Comparison of ENCODE assay signal across 13 mouse cellular contexts in genomic region chr3:115692384-115692783, GRCm38 (mm10). TPM values are rescaled to one million over a fixed set of nuclear protein-coding genes. Genes with fewer than 3 reads are reported as not detected.
DNase-seq lines count a peak whose midpoint lies in the region; ATAC-seq and TF ChIP-seq lines count a peak whose summit lies in the region.
"Had no signal": no experiment of that assay in that cellular context is flagged by ENCODE, and none has a peak within 500 bp of the region (broad histone marks: within the 10 kb centered on the region; RNA-seq: fewer than 3 reads in every experiment).

No protein-coding gene starts in this region.

- no peak overlapping the region for H3K4me3 ChIP-seq in lung, postnatal 0 days (ENCODE audit: low read depth, low read length)
- no peak overlapping the region for H3K4me3 ChIP-seq in bone marrow, adult 2 months (replicated peaks; ENCODE audit: control insufficient read depth, low read depth, low read length)
- no peak overlapping the region for H3K4me3 ChIP-seq in liver, embryonic 15.5 days (replicated peaks)
- no peak overlapping the region for H3K4me3 ChIP-seq in small intestine, adult 2 months (ENCODE audit: low read depth, low read length)
- no peak overlapping the region for H3K4me3 ChIP-seq in midbrain, embryonic 16.5 days (ENCODE audit: low read depth, low read length)
- H3K4me3 ChIP-seq in forebrain, embryonic 16.5 days (replicated peaks; ENCODE audit: low read length): no peak overlapping the region
- H3K4me3 ChIP-seq: erythroblast, embryonic 14.5 days had no signal

- TF ChIP-seq EP300 in lung, postnatal 0 days (IDR thresholded peaks at IDR 0.05): no peak

- H3K36me3 ChIP-seq in lung, postnatal 0 days (ENCODE audit: insufficient read depth, low read length): no peaks in the 10 kb centered on the region
- H3K36me3 ChIP-seq in liver, embryonic 15.5 days (replicated peaks): no peaks in the 10 kb centered on the region
- no peaks in the 10 kb centered on the region for H3K36me3 ChIP-seq in small intestine, adult 2 months (ENCODE audit: control insufficient read depth, insufficient read depth, low read length)
- no peaks in the 10 kb centered on the region for H3K36me3 ChIP-seq in midbrain, embryonic 16.5 days (ENCODE audit: control insufficient read depth, insufficient read depth, low read length)
- no peaks in the 10 kb centered on the region for H3K36me3 ChIP-seq in forebrain, embryonic 16.5 days (ENCODE audit: control insufficient read depth, insufficient read depth)

- 66% methylated on average over 5 of the region's 5 CpGs for WGBS in lung, postnatal 0 days
- 20% methylated on average over 5 of the region's 5 CpGs for WGBS in bone marrow, adult 2 months
- 39% methylated on average over 5 of the region's 5 CpGs for WGBS in liver, embryonic 15.5 days (ENCODE audit: insufficient replicate concordance)
- 79% methylated on average over 5 of the region's 5 CpGs for WGBS in small intestine, adult 2 months
- 91% methylated on average over 5 of the region's 5 CpGs for WGBS in midbrain, embryonic 16.5 days
- 86% methylated on average over 5 of the region's 5 CpGs for WGBS in forebrain, embryonic 16.5 days

- TF ChIP-seq POLR2A in bone marrow, adult 2 months (IDR thresholded peaks at IDR 0.05; ENCODE audit: borderline replicate concordance, control insufficient read depth, low read depth, low read length): no peak
- TF ChIP-seq POLR2A in small intestine, adult 2 months (IDR thresholded peaks at IDR 0.05; ENCODE audit: low read depth, low read length): no peak

- no peaks in the 10 kb centered on the region for H3K27me3 ChIP-seq in lung, postnatal 0 days (replicated peaks; ENCODE audit: insufficient read depth, low read length)
- no peaks in the 10 kb centered on the region for H3K27me3 ChIP-seq in liver, embryonic 15.5 days
- no peaks in the 10 kb centered on the region for H3K27me3 ChIP-seq in small intestine, adult 2 months (ENCODE audit: control insufficient read depth, insufficient read depth, low read length)
- no peaks in the 10 kb centered on the region for H3K27me3 ChIP-seq in midbrain, embryonic 16.5 days (ENCODE audit: control insufficient read depth, insufficient read depth, low read depth, low read length)
- no peaks in the 10 kb centered on the region for H3K27me3 ChIP-seq in forebrain, embryonic 16.5 days (replicated peaks; ENCODE audit: control insufficient read depth, insufficient read depth, low read length)

- no peak for TF ChIP-seq CTCF in lung, postnatal 0 days (IDR thresholded peaks at IDR 0.05)
- no peak for TF ChIP-seq CTCF in bone marrow, adult 2 months (IDR thresholded peaks at IDR 0.05; ENCODE audit: control insufficient read depth, insufficient read depth, low read length)
- TF ChIP-seq CTCF in small intestine, adult 2 months (IDR thresholded peaks at IDR 0.05; ENCODE audit: extremely low read depth, insufficient read length, insufficient replicate concordance, low read depth, low read length): no peak

- DNase-seq in lung, postnatal 0 days (ENCODE audit: low spot score): no peak
- DNase-seq in lung, postnatal 25 days (ENCODE audit: low spot score): no peak
- DNase-seq: embryo, embryonic 11 days; heart, postnatal 4 days; thymus, adult 2 months had no signal

- no peak overlapping the region for H3K9ac ChIP-seq in lung, postnatal 0 days (replicated peaks; ENCODE audit: low read depth)
- no peak overlapping the region for H3K9ac ChIP-seq in liver, embryonic 15.5 days
- no peak overlapping the region for H3K9ac ChIP-seq in midbrain, embryonic 16.5 days (ENCODE audit: low read depth, low read length)
- no peak overlapping the region for H3K9ac ChIP-seq in forebrain, embryonic 16.5 days (replicated peaks; ENCODE audit: low read depth, low read length)
- H3K9ac ChIP-seq: lung, embryonic 14.5 days had no signal

- H3K4me2 ChIP-seq in lung, postnatal 0 days (replicated peaks; ENCODE audit: low read depth, low read length): no peak overlapping the region
- no peak overlapping the region for H3K4me2 ChIP-seq in liver, embryonic 15.5 days
- H3K4me2 ChIP-seq in midbrain, embryonic 16.5 days (ENCODE audit: low read length): no peak overlapping the region
- no peak overlapping the region for H3K4me2 ChIP-seq in forebrain, embryonic 16.5 days (ENCODE audit: low read length)
- H3K4me2 ChIP-seq: lung, embryonic 14.5 days had no signal

- H3K4me1 ChIP-seq in lung, postnatal 0 days (ENCODE audit: insufficient read depth, low read depth, low read length): no peaks in the 10 kb centered on the region
- peaks cover 11% of the 10 kb centered on the region; the same call in 1 of the 2 replicates for H3K4me1 ChIP-seq in bone marrow, adult 2 months (ENCODE audit: control insufficient read depth, insufficient read depth, low read length)
- peaks cover 12% of the 10 kb centered on the region for H3K4me1 ChIP-seq in liver, embryonic 15.5 days (replicated peaks)
- no peaks in the 10 kb centered on the region for H3K4me1 ChIP-seq in small intestine, adult 2 months (ENCODE audit: control insufficient read depth, insufficient read depth, insufficient read length, low read length)
- H3K4me1 ChIP-seq in midbrain, embryonic 16.5 days (ENCODE audit: control insufficient read depth, insufficient read depth, low read length): no peaks in the 10 kb centered on the region
- H3K4me1 ChIP-seq in forebrain, embryonic 16.5 days (replicated peaks; ENCODE audit: control insufficient read depth, insufficient read depth, low read length): peaks cover 2% of the 10 kb centered on the region; the same call in 1 of the 2 replicates

- H3K27ac ChIP-seq in lung, postnatal 0 days (ENCODE audit: low read length): peak overlapping the region; percentile 74
- H3K27ac ChIP-seq in bone marrow, adult 2 months (ENCODE audit: control insufficient read depth, insufficient read depth, low read depth, low read length, poor library complexity): peak overlapping the region; percentile 3; the same call in 1 of the 2 replicates
- H3K27ac ChIP-seq in liver, embryonic 15.5 days (replicated peaks): no peak overlapping the region
- H3K27ac ChIP-seq in small intestine, adult 2 months (ENCODE audit: insufficient read depth, low read depth, low read length): 0 out of 2 replicates have a peak overlapping the region, but pooled peaks have one; percentile 15
- no peak overlapping the region for H3K27ac ChIP-seq in midbrain, embryonic 16.5 days (ENCODE audit: low read length)
- H3K27ac ChIP-seq in forebrain, embryonic 16.5 days (ENCODE audit: low read length): no peak overlapping the region

- H3K9me3 ChIP-seq in lung, postnatal 0 days (ENCODE audit: low read length): no peaks in the 10 kb centered on the region
- H3K9me3 ChIP-seq in liver, embryonic 15.5 days (replicated peaks): no peaks in the 10 kb centered on the region
- H3K9me3 ChIP-seq in midbrain, embryonic 16.5 days (replicated peaks; ENCODE audit: control insufficient read depth, low read length, poor library complexity, severe bottlenecking): no peaks in the 10 kb centered on the region
- no peaks in the 10 kb centered on the region for H3K9me3 ChIP-seq in forebrain, embryonic 16.5 days (ENCODE audit: control insufficient read depth, low read length)

- ATAC-seq in lung, postnatal 0 days: peak; percentile 40
- peak; percentile 42; the same call in 1 of the 2 replicates for ATAC-seq in liver, embryonic 15.5 days (ENCODE audit: insufficient read depth)
- no peak for ATAC-seq in midbrain, embryonic 16.5 days
- ATAC-seq in forebrain, embryonic 16.5 days: no peak
- ATAC-seq: intestine, embryonic 16.5 days had no signal

RNA-seq across cellular contexts. Expression of gene S1pr1, which starts 22.5 kb away (rescaled TPM):
- 93.0 and 100 TPM in 2 replicates for polyA plus RNA-seq in lung, postnatal 0 days (2015; fragmentation: Nextera tagmentation; extraction: Ambion mirVana)
- polyA plus RNA-seq in bone marrow, adult 2 months (2011; ENCODE audit: insufficient read depth, insufficient read length, low replicate concordance, missing spikeins): 3.9 and 6.1 TPM in 2 replicates
- 8.8 and 9.2 TPM in 2 replicates for polyA plus RNA-seq in liver, embryonic 15.5 days (2015; fragmentation: Nextera tagmentation; extraction: Ambion mirVana)
- polyA plus RNA-seq in small intestine, adult 2 months (2012; rRNA removed): 7.5 and 13.5 TPM in 2 replicates
- polyA plus RNA-seq in midbrain, embryonic 16.5 days (2015; fragmentation: Nextera tagmentation; extraction: Ambion mirVana): 23.6 and 29.9 TPM in 2 replicates
- polyA plus RNA-seq in forebrain, embryonic 16.5 days (2015; fragmentation: Nextera tagmentation; extraction: Ambion mirVana): 26.4 and 35.0 TPM in 2 replicates
- polyA plus RNA-seq: erythroblast, embryonic 14.5 days had no signal

Comparison
In these comparisons a context has a peak if more than half of its experiments do, and no peak if none do; other contexts are left out.
1. ATAC-seq: peak in lung, postnatal 0 days (single experiment) and liver, embryonic 15.5 days (single experiment); none in midbrain, embryonic 16.5 days (single experiment) and forebrain, embryonic 16.5 days (single experiment).
2. H3K27ac ChIP-seq: peak in lung, postnatal 0 days (single experiment), bone marrow, adult 2 months (single experiment) and small intestine, adult 2 months (single experiment); none in liver, embryonic 15.5 days (single experiment), midbrain, embryonic 16.5 days (single experiment) and forebrain, embryonic 16.5 days (single experiment).